Mouse (Mus musculus): ENCODE measurements around the gene Anxa4. TPM values are rescaled to one million over a fixed set of nuclear protein-coding genes. Genes with fewer than 3 reads are reported as not detected.

The Anxa4 gene
- total RNA-seq, 2 experiments from 2014 or later = 43.7 to 65.7 TPM

GRCm38 (mm10) chr6:86765637-86766059 is 27.7 kb downstream of the Anxa4 start:
- no peak for ATAC-seq (ENCODE audit: poor library complexity, severe bottlenecking)

DNA sequence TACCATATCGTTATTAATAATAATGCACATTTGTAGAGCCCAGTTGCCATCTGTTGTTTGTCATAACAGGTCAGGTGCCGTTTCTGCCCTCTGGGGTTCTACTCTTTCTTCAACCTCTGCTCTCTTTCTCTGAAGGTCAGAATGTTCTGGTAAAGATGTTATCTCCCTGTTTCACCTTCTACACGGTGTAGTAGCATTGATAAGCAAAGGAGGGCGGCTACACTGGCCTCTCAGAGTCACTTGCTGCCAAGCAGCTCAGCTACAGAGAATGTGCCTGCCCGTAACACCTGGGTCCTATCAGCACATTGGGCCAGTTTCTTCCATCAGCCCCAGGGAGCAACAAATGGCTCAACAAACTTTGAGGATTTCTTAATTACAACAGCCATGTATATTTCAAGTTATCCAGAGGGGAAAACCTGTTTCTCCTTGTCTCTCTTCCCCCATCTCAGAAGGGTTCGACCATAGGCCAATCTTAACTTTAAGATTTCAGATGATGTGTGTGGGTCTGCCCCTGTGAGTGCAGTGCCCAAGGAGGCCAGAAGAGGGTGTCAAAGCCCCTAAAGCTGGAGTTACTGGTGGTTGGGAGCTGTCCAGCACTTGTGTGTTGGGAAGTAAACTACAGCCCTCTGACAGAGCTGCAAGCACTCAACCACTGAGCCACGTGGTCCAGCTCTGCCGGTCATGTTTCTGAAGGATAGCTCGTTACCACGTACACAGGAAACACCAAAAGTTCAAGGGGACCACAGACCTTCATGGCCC is 39.1 kb downstream of the Anxa4 start:
- no peak for ATAC-seq (ENCODE audit: poor library complexity, severe bottlenecking)

DNA sequence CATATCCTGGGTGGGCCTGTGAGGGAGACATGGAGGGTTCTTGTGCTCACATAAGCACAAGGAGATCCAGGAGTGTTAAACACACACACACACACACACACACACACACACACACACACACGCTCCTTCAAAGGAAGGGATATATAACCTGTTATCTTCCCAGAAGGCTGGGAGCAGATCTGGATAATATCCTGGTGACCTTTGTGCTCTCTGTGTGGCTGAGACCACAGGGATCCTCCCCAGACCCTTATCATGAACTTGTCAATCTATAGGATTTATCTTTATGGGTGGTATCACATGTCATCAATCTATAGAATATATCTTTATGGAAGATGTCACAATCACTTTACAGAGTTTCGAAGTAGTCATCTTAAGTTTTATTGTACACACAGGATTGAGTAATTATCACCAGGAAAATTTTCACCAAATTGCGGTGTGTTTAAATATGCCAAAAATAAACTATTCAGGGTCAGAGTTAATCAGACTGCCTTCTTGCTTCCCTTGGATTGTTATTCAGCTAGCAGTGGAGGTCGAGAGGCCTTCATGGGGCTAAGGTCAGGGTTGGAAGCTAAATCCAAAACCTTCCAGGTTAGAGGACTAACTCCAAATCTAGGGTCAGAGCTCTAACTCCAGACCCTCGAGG is 40.4 kb downstream of the Anxa4 start:
- ATAC-seq (ENCODE audit: poor library complexity, severe bottlenecking) = no peak

DNA sequence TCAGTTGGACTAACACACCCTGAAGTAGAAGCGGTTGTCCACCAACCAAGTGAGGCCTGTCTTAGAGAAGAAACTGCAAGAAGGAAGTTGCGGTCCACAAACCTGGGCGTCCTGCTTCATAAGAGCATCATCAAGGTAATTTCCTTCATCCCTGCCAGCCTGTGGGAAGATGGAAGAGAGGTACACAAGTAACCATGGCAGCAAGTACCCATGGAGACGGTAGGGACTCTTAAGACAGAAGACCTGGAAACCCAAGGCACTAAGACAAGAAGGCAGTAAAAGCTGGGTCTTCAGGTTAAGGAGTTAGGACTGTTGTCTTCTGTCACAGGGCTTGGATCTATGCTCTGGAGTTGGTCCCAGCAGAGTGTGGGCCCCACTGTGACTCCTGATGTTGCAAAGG is 42.4 kb downstream of the Anxa4 start:
- no peak for ATAC-seq (ENCODE audit: poor library complexity, severe bottlenecking)

GRCm38 (mm10) chr6:86749817-86750216 is 43.6 kb downstream of the Anxa4 start:
- ATAC-seq (ENCODE audit: poor library complexity, severe bottlenecking) = no peak

DNA sequence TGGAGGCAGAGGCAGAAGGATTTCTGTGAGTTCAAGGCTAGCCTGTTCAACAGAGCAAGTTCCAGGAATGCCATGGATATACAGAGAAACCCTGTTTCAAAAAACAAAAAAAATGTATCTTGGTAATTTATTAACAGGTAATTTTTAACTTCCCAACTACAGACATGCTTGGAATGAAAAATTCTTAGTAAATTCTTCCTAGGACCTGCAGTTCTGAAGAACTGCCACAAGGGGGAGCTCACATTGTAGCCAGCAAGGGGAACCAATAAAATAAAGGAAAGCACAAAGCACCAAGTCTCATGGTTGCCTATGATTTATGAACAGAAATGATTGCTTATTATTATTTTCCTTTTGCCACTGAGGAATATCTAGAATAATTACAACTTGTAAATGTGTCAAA is 46.2 kb downstream of the Anxa4 start:
- peak; percentile 66 for ATAC-seq (ENCODE audit: poor library complexity, severe bottlenecking)

GRCm38 (mm10) chr6:86740652-86741051 is 52.7 kb downstream of the Anxa4 start:
- no peak for ATAC-seq (ENCODE audit: poor library complexity, severe bottlenecking)

- ATAC-seq (ENCODE audit: poor library complexity, severe bottlenecking) = no peak
Measured at GRCm38 (mm10) chr6:86736830-86737229, 56.6 kb downstream of the Anxa4 start.

DNA sequence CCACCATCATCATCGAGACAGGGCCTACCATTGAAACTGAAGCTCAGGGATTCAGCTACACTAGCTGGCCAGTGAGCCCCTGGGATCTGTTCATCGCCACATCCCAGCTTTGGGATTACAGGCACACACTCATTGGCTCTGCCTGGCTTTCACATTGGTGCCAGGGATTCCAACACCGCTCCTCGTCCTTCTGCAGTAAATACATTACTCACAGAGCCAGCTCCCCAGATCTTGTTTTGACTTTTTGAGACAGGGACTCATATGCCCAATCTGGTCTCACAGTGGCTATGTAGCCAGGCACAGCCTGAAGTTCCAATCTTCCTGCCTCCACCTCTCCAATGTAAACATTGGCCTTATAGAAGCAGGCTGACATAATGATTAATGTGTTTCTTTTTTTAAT is 57.1 kb downstream of the Anxa4 start:
- ATAC-seq (ENCODE audit: poor library complexity, severe bottlenecking) = no peak

GRCm38 (mm10) chr6:86733183-86733876 is 60.1 kb downstream of the Anxa4 start, which contains the start of gene Gmcl1:
TSS of gene Gmcl1 (minus strand) at chr6:86733383.
- ATAC-seq (ENCODE audit: poor library complexity, severe bottlenecking) = peak; percentile 93

DNA sequence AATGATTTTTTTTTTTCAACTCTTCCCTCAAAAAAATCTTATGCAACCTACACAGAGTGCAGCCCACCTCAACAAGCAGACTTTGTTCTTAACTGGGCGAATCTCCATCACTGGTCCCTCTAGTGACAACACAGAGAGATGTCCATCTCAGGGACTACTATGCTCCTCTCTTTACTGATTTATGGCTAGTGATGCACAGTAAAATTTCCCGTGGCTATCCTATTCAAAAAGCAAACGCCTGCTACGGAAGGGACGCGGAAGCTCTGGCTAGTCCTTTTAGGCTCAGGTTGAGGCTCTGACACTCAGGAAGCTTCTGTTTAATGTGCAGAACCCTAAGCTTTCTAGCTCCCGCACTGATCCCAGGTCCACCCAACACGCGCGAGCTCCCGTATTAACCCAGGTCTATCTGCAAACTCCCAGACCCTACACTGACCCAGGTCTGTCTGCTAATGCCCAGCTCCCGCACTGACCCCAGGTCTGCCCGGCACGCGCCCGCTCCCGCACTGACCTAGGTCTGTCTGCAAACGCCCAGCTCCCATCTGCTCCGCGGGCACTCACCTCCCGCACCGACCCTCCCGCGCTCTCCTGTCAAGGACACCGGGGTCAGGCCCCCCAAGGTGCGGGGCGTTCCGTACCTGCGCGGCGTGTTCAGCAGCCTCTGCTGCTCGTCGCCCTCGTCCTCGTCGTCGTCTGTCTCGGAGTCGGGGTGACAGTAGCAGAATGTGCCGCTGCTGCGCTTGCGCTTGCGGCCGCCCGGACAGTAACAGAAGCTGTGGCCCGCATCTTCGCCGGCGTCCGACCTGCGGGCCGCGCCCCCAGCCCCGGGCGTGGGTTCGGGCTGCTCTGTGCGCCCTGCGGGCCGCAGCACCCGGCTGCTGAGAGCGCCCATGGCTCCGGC is 60.9 kb downstream of the Anxa4 start:
- peak; percentile 13 for ATAC-seq (ENCODE audit: poor library complexity, severe bottlenecking)

GRCm38 (mm10) chr6:86728711-86729110 is 64.7 kb downstream of the Anxa4 start:
- ATAC-seq (ENCODE audit: poor library complexity, severe bottlenecking) = no peak

DNA sequence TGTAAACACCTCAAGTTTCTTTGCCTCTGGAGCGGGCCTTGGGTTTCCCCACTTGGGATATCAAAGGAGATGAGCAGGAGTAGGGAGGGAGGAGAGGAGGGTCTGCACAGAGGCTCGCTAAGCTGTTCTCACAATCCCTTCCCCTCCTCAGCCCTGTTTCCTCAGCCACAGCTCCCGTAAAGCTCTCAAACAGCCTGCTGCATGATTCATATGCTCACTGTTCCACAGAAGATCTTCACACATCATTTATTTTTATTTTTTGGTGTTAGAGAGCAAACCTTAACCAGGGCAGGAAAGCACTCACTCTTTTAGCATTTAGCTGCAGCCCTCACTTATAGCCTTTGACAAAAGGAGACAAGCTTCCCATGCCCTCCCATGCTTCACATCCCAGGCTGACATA is 71.4 kb downstream of the Anxa4 start:
- ATAC-seq (ENCODE audit: poor library complexity, severe bottlenecking) = no peak

DNA sequence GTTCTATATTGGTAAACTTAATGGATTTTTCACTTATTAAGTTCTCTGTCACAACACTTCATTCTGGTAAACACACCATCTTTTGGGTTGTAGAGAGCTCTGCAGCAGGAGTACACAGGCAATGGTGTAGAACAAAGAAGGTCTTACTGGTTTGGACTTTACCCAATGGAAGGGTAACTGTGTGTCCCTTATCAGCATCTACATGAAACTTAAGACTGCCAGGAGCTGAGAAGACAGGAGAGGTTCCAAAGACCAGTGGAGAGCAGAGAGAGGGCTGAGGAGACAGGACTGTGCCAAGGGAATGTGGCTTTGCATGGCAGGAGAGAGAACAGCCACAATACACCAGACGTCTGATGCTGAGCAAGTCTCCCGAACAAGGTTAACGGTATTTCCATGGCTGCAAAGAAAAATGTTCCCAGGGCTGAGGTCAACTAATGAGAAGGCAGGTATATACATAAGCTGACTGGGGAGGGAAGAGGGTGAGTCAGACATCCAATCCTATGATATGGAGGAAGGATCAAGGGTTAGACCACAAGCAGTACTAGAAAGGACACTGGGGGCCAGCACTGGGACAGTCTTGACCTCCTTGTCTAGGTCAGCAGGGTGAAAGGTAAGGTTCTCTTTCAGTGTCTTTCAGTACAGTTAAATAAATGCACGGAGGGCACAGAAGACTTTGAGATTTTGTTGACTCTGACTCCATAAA is 85.2 kb downstream of the Anxa4 start:
- no peak for ATAC-seq (ENCODE audit: poor library complexity, severe bottlenecking)

GRCm38 (mm10) chr6:86702577-86702976 is 90.8 kb downstream of the Anxa4 start:
- no peak for ATAC-seq (ENCODE audit: poor library complexity, severe bottlenecking)

GRCm38 (mm10) chr6:86697903-86698302 is 95.5 kb downstream of the Anxa4 start:
- ATAC-seq (ENCODE audit: poor library complexity, severe bottlenecking) = no peak

DNA sequence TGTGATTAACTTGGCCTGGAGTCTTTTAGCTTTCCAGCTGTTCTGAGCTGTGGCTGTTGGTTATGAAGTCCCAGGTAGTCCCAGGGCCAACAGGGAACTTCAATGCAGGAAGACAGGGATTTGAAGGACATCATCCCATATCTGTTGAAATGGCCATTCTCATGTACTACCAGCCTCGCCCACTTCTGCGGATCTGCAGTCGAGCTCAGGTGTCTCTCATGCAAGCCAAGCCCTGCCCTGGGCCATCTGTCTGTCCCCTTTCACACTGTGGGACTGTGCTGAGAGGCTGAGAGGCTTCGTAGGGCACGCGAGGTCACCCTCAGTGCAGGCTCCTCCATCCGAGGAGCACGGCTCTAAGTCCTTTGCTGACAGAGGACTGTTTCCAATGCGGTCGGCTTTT is 97.2 kb downstream of the Anxa4 start:
- no peak for ATAC-seq (ENCODE audit: poor library complexity, severe bottlenecking)

- peak; percentile 92 for ATAC-seq (ENCODE audit: poor library complexity, severe bottlenecking)
Measured at GRCm38 (mm10) chr6:86694465-86694864, 98.9 kb downstream of the Anxa4 start.

DNA sequence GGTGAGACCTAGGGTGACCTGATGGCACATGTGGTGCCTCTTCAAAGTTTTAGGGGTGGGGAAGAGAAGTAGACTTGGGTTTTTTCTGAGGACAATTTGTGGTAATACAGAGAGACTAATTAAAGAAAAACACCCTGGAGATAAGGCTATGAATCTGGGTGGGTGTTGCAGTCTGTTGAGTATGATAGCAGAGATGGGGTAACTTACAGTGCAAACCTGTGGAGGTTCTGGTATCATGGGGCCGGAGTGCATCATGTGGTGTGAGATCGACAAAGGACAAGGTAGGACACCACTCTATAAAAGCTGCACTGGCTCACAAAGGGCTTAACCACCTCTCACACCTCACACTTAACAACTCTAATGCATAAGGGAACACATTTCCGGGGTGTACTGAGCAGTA is 103.7 kb downstream of the Anxa4 start:
- no peak for ATAC-seq (ENCODE audit: poor library complexity, severe bottlenecking)

DNA sequence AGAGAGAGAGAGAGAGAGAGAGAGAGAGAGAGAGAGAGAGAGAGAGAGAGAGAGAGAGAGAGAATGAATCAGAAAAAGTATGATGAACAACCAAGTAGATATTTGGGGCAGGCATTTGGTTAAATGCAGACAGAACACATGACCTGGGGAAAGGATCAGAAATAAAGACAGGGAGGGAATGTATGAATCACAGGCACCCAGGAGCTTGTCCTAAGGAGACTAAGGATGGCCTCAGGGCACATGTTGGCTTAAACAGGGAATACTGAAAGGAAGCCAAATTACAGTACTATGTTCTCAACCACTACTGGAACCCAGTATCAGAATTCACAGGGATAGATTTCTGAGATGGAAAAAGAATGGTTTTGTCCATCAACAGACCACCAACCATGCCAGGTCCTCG is 106.4 kb downstream of the Anxa4 start:
- no peak for ATAC-seq (ENCODE audit: poor library complexity, severe bottlenecking)

All from megakaryocyte, adult 5-6 weeks (primary cell).